Mouse (Mus musculus): Measurements from ENCODE around the gene Gtf2ird2.

GRCm38 (mm10) chr5:134241831-134242230 is 58.0 kb downstream of the Gtf2ird2 start:
- no peak for TF ChIP-seq CTCF (conservative IDR thresholded peaks at IDR 0.05; ENCODE audit: insufficient read depth, insufficient read length, low read depth, low read length)
- TF ChIP-seq POLR2A (IDR thresholded peaks at IDR 0.05; ENCODE audit: low read depth, low read length): no peak

Data from kidney, adult 2 months (tissue).